Mouse (Mus musculus) ovary, postnatal 10 days (tissue): ENCODE data around the gene Cygb.
"Not testable (repeated sequence)": the region's sequence is repeated elsewhere in the genome, so short reads cannot be mapped to it uniquely, and the experiment has no call there.

ENCODE experiments used
- DNase-seq: peaks from one replicate; pipeline ENCODE4 v3.0.0; 2022; ENCODE audit warnings: low spot score

The Cygb gene

GRCm38 (mm10) chr11:116654255-116654821 is at the start of gene Cygb:
TSS of gene Cygb (minus strand) at chr11:116654313.
- no peak for DNase-seq

DNA sequence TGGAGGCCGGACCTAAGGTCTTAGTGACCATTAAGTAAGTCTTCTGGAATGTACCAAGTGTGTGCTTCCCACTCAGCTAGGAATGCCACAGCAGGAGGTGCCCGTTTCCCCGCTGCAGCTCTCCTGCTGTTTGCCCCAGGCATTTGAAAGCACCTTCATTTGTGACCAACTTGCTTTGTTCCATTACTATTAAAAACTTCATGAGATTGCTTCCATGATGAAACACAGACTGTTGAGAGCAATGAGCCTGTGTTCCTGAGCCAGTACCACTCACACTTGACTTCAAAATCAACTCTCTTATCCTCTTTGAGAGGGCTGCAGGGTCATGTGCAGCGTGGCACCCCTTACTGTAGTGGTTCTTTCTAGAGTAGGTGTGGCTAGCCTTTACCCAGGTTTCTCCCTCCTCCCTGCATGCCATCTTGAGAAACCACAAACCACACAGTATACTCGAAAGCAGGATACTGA is 47.3 kb upstream of the Cygb start:
- no peak for DNase-seq

- no peak for DNase-seq
Observed at GRCm38 (mm10) chr11:116697521-116697920, 43.4 kb upstream of the Cygb start.

DNA sequence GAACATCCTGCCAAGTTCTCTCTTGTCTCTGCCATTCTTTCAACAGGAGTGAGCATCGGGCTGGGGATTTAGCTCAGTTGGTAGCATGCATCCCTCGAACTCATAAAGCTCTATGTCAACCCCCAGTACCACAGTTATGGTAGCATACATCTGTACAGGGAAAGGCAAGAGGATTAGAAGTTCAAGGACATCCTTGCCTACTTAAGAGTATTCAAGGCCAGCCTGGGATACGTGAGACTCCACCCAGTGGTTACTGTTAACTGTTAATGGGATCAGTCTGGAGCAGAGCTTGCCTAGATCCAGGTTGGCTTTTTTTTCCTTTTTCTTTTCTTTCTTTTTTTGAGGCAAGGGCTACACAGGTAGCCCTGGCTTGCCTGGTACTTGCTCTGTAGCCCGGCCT is 42.3 kb upstream of the Cygb start:
- no peak for DNase-seq

- no peak for DNase-seq
Observed at GRCm38 (mm10) chr11:116695194-116695880, 41.2 kb upstream of the Cygb start.

DNA sequence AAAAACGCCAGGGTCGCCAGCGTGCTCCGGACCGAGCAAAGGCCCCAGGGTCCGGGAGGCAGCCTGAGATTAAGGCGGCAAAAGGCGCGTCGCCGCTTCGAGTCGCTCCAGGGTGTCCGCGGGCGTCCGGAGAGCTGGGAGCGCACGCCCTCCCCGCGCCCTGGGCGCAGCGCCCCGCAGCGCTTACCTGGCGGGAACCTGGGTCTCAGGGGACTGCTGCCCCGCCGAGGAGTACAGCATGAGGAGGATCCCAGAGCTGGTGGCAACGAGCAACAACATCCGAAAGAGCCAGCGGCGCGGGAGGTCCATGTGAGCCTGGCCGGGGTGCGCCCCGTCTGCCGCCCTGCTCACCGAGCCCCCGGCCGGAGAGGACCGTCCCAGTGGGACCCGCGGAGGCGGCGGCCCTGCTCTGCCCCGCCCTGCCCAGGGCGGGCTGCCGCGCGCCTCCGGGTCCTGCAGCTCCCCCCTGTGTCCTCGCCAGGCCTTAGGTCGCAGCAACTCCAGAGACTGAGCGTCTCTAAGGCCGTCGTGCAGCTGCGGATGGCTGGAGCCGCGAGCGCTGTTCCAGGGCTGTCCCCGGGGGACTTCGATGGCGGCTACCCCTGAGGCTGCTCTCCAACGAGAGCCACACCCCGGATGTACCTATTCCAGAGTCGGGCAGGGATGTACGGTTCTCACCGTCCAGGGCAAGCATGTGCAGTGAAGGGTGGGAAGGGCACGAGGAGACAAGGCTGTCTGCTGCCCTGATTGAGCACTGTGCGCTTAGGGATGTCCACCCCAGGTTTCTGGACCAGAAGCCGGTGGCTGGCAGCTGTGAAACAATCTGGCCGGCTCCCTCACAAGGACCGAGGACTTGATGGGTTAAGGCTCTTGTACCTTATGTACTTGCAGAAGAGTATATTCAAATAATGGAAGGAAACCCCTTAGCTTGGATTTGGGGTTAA is 40.4 kb upstream of the Cygb start:
- DNase-seq, result peak; percentile 41

GRCm38 (mm10) chr11:116693899-116694249 is 39.8 kb upstream of the Cygb start:
- no peak for DNase-seq

DNA sequence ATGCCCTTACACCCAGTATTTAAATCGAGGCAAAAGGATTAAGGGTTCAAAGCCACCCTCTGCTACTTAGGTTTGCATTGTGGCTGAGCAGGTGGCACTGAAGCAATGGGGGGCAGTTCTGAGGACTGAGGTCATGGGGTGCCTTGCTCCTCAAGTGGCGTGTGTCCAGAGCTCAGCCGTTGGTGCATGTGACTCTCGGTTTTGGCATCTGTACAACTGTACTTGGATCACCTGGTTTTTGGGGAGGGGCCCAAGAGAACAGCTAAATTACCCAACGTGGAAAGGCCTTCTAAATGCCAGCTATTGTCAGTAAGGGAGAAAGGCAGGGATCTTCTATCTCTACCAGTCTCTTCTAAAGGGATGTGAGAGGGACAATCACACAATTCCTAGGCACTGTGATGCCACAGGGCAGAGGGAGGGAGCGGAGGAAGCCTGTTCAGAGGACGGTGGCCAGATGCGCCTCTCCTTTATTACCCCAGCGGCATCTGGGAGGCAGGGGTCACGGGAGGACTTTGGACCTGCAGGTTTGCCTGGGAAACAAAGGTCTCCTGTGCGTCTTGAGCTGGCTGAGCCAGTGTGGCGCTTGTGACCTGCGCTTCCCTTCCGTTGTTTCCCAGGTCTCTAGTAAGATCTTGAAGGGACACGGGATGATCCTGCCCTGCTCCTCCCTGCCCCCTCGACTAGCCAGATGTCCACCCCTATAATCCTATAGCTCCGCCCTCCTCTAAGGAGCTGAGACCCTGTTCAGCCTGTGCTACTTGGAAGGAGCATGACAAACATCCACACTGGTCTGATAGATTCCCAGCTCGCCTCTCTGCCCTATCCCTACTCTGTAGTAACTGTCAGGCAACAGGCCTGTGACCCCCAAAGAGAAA is 36.8 kb upstream of the Cygb start:
- no peak for DNase-seq

DNA sequence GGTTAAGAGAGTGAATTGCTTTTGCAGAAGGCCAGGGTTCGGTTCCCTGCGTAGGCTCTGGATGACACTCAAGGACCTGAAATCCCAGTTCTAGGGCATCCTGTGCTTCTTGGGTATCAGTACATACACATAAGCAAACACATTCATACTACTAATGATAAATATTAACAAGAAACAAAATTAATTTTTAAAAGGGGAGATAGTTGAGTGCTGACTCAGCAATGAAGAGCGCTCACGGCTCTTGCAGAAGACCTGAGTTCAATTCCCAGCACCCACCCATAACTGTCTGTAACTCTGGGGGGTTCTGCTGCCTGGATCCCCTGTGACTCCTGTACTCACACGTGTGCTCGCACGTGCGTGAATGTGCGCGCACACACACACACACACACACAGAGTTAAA is 35.5 kb upstream of the Cygb start:
- DNase-seq, result no peak

GRCm38 (mm10) chr11:116687897-116688296 is 33.8 kb upstream of the Cygb start:
- DNase-seq, result no peak

DNA sequence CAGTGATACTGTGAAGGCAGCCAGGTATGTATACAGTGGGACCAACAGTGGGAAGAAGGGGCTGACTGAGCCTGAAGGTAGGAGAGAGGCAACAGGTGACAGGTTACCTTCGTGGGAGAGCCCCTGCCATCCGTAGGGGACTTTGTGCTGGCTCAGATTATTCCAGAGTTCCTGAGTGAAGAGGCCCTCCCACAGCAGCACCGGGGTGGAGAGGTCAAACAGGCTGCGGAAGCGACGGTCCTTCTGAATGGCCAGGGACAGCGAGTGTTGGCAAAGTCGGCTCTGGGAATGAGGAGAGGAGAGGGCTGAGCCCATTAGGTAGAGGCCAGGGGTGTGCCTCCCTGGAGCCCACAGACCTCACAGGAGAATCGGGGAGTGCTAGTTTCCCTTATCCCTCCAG is 31.6 kb upstream of the Cygb start:
- DNase-seq, result no peak

DNA sequence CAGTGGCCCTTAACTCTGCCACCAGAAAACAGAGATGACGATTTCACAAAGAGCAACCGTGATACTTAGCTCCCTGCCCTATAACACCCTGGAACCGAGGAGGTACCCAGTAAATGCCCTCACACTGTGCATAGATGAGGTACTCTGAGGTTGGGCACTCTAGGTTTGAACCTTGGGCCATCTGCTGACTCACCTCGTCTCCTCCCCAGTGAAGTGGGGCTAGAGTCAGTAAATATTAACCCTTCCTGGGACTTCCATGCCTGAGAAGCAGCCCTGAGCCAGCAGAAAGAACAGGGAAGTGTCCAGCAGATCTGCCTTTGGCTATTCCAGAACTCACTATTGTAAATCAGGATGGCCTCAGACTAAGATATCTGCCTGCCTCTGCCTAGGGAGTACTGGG is 29.7 kb upstream of the Cygb start:
- no peak for DNase-seq

GRCm38 (mm10) chr11:116682501-116683144 is 28.5 kb upstream of the Cygb start:
- no peak for DNase-seq

- no peak for DNase-seq
Observed at GRCm38 (mm10) chr11:116681147-116681546, 27.0 kb upstream of the Cygb start.

DNA sequence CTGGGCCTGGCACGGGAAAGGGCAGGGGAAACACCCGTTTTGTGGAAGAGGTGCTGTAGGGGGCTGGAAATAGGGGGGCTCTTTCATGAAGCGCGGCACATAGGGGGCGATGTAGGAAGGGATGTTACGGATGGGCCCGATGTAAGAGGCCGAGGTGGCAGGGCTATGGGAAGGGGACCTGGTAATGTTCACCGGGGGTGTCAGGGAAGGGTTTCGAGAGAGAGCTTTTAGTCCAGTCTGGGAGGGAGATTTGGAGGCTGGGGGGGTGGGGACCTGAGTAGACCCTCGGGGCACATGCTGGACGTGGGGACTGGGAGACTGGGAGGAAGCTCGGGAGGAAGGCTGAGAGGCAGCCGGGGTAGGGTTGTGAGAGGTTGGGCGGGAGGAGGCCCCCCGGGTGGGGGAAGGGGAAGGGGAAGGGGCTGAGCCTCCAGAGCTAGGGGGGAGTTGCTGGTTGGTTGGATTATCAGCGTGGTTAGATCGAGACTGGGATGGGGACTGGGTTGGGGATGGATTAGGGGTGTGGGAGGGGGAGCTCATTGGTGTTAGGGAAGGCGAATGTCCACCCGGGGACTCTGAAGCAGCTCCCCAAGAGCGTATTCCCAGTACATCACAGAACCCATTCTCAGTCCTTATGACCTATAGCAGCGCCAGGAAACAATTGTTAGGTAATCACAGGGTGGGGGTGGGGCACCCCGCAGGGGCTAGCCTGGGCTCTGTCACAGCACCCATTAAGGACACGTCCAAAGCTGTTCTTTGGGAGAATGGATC is 26.4 kb upstream of the Cygb start:
- DNase-seq, result no peak

DNA sequence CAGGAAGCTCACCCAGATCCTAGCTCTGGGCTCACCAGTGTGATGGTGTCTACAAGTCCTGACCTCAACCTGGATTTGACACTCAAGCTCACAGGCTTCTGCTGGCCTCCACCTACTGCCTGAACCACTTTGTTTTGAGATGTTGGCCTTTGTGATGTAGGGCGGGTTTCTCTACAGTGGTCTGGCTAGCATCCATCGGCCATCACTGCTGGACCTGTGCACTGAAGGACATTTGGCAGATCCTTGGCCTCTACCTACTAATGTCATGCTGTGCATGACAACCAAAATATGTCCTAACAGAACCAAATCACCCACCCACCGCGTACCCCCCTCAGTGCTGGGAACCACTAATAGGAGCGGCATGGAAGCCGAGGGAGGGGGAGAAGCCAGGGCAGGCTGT is 25.0 kb upstream of the Cygb start:
- DNase-seq, result no peak

DNA sequence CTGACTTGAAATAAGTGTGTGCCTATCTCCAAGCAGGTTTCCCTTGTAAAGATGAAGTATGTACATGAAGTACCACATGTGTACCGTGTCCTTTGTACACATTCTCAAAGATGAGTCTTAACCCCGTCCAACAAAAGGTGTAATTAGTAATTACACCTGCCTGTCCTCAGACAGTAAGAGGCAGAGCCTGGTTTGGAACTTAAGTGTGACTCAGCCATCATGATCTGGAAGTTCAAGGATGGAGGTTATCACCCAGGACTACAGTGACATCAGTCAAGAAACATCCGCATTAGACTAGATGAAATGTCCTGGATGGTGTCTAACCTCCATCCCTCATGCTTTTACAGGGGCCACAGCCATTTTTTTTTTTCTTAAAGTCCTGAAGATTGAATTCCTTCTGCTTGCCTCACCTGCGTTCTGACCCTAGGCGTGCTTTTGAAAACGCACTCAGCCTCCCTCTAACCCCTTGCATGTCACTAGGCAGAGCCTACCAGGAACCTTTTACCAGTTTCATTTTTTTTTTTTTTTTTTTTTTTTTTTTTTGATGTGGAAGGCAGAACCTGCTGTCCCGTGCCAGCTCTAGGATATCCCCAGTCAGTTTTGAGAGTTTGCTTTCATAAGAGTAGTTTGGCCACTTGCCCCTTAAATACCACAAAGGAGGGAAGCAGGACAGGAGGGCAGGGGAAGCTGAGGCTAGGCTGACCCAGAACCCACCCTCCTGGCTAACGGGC is 23.8 kb upstream of the Cygb start:
- DNase-seq, result no peak

DNA sequence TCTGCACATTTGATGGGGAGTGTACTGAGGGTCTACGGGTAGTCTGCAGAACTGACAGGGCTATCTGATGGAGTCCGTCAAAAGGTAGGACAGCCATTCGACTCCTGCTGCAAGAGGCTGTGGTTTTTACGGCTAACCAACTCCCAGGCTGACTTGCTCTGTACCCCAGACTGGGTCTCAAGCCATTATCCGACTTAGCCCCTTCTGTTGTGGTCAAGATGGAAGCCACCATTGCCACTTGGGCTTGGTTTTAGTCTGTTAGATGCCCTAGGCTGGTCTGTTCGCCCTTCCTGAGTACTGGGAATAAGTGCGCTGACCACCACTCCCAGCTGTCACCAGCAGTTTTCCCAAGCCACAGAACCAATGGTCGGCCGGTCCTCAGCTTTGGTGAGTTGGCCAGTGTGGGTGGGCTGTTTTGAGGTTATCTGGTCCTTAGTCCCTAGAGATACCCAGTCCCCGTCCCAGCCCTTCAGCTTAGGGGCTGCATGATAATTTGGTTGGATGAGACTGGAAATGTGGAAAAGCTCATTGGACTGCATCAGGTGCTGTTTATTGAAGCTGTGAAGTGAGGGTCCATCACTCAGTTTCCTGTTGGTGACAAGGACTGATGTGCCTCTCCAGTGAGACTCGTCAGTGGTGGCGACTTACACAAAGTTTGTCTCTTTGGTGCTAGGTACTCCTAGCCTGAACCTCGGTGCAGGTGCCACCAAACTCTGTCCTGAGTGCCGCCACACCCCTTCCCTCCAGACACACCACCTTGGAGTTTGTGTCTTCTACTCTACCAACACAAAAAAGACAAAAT is 22.3 kb upstream of the Cygb start:
- DNase-seq, result no peak

- DNase-seq, result not testable (repeated sequence)
Observed at GRCm38 (mm10) chr11:116675429-116675828, 21.3 kb upstream of the Cygb start.
